Mouse (Mus musculus): ENCODE results near the gene Rpl18.

DNA sequence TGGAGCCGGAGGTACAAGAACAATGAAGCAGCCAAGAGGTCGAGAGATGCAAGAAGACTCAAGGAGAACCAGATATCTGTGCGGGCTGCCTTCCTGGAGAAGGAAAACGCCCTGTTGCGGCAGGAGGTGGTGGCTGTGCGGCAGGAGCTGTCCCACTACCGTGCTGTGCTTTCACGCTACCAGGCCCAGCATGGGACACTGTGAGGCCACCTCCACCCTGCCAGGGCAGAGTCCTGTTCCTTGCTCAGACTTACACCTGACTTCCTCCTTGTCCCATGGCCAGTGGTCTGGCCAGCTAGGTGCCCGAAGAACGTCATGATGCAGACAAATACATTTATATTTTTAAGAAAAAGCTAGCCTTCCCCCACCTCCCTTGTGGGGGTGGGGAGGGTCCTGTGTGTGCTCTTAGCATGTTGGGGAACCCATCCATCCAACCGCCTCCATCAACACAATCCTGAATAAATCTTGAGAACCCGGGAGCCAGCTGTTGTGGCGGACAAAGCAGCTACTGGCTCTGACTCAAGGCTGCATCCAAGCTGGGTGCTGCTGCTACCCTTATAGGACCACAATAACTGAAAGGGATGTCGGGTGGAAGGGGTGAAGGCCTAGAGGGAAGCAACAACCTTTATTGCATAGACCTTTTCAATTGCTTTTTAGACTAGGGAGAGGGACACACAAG, 5.4 kb upstream of the Rpl18 start:
- TF ChIP-seq CTCF (IDR thresholded peaks at IDR 0.05; ENCODE audit: borderline replicate concordance, insufficient read depth, low read length) = no peak
- peak; percentile 34; the same call in 1 of the 2 replicates for TF ChIP-seq POLR2A (IDR thresholded peaks at IDR 0.05; ENCODE audit: low read depth, low read length)

Measured in embryonic fibroblast, embryonic 13.5 days (primary cell).